Mouse (Mus musculus) brown adipose tissue, adult 24 weeks (tissue): Measurements from ENCODE around the gene Spcs3. TPM values are rescaled to one million over a fixed set of nuclear protein-coding genes. Genes with fewer than 3 reads are reported as not detected.
A peak's percentile ranks its signal among the peaks of the same experiment; 100 is the strongest.

Source experiments
- H3K27ac ChIP-seq: fragments of 200-500 bp; replicated peaks from 2 replicates; pipeline ENCODE4 v1.5.1; 2012; ENCODE audit warnings: low read depth, mild to moderate bottlenecking, low read length
- H3K4me1 ChIP-seq: fragments of 200-500 bp; 2 replicates; pipeline ENCODE4 v1.6.1; 2012; ENCODE audit warnings: low read length, mixed read lengths; ENCODE audit not compliant: control insufficient read depth, insufficient read depth, insufficient read length
- H3K4me3 ChIP-seq: fragments of 200-500 bp; 2 replicates; pipeline ENCODE4 v1.5.1; 2012; ENCODE audit warnings: low read depth, mild to moderate bottlenecking, low read length, moderate library complexity; ENCODE audit not compliant: insufficient read depth
- polyA plus RNA-seq: library from polyadenylated mRNA; stranded (reverse); fragments of >200 nt; gene quantifications from 2 replicates; pipeline ENCODE4 v1.2.4, GENCODE M21; 2012; ENCODE audit not compliant: missing spikeins, insufficient read depth, insufficient read length

Spcs3 gene
- polyA plus RNA-seq, 1 experiment = 10.5 TPM

- Histone ChIP-seq H3K4me1 (no peaks in the 10 kb centered on the region), H3K27ac (peak overlapping the region; percentile 16), H3K4me3 (peak overlapping the region; percentile 47)
These were observed 43.1 kb downstream of the Spcs3 start for GRCm38 (mm10) chr8:54486555-54487273.

Other genes starting within 250 kb of the Spcs3 start
- gene Asb5, start 418 bp downstream of the Spcs3 start, polyA plus RNA-seq = 6.1 and 10.7 TPM in 2 replicates
- gene Spata4, start 70.8 kb upstream of the Spcs3 start, polyA plus RNA-seq = not detected in 2 replicates